ENCODE assay signal across 16 mouse cellular contexts in genomic region chr16:14304791-14305190, GRCm38 (mm10).
"Had no signal": no experiment of that assay in that cellular context is flagged by ENCODE, and none has a peak within 500 bp of the region (broad histone marks: within the 10 kb centered on the region; RNA-seq: fewer than 3 reads in every experiment).

No protein-coding gene starts in this region.

- H3K27ac ChIP-seq: kidney, postnatal 0 days; limb, embryonic 15.5 days; liver, embryonic 12.5 days; midbrain, embryonic 10.5 days; midbrain, embryonic 15.5 days; neural tube, embryonic 13.5 days had no signal

- H3K4me1 ChIP-seq: limb, embryonic 15.5 days; midbrain, embryonic 15.5 days had no signal

- H3K4me2 ChIP-seq: limb, embryonic 15.5 days; liver, embryonic 12.5 days; lung, embryonic 14.5 days; midbrain, embryonic 15.5 days; neural tube, embryonic 13.5 days had no signal

- ATAC-seq: liver, embryonic 12.5 days; midbrain, embryonic 15.5 days had no signal

- H3K9me3 ChIP-seq: limb, embryonic 15.5 days; liver, embryonic 12.5 days; midbrain, embryonic 10.5 days; midbrain, embryonic 15.5 days; neural tube, embryonic 13.5 days had no signal

- H3K4me3 ChIP-seq: limb, embryonic 15.5 days; liver, embryonic 12.5 days; midbrain, embryonic 10.5 days; midbrain, embryonic 15.5 days; neural tube, embryonic 13.5 days had no signal

- H3K27me3 ChIP-seq: limb, embryonic 15.5 days; liver, embryonic 12.5 days; midbrain, embryonic 15.5 days; neural tube, embryonic 13.5 days had no signal

- DNase-seq: kidney, postnatal 36 days; layer of hippocampus, adult 9-11 months; layer of hippocampus, postnatal 36 days; lung, embryonic 14.5 days; lung, postnatal 10 days; lung, postnatal 4 days; retina, postnatal 1 day; right cerebral cortex, postnatal 4 days; spleen, adult 18-20 months; thymus, postnatal 36 days had no signal

- H3K9ac ChIP-seq: limb, embryonic 15.5 days; liver, embryonic 12.5 days; lung, embryonic 14.5 days; midbrain, embryonic 15.5 days; neural tube, embryonic 13.5 days had no signal
